Mouse (Mus musculus) limb, embryonic 11.5 days (tissue): ENCODE measurements around the gene Tnfrsf25. TPM values are rescaled to one million over a fixed set of nuclear protein-coding genes. Genes with fewer than 3 reads are reported as not detected.

Experiments
- ATAC-seq: fragments of 200-750 bp; cut with Nextera tagmentation; 2 replicates; pipeline ENCODE4 v1.8.0; 2017; ENCODE audit warnings: low read depth; ENCODE audit not compliant: insufficient number of reproducible peaks, low FRiP score, low TSS enrichment
- DNase-seq: peaks from one replicate; pipeline ENCODE4 v3.0.0-alpha.2; 2015; ENCODE audit warnings: low spot score
- H3K27ac ChIP-seq: fragments of 300-500 bp; sonication (generic); replicated peaks from 2 replicates; pipeline ENCODE4 v1.5.1; 2014; ENCODE audit warnings: low read depth, mild to moderate bottlenecking, low read length
- H3K27me3 ChIP-seq: fragments of 300-500 bp; sonication (generic); 2 replicates; pipeline ENCODE4 v1.6.1; 2014; ENCODE audit warnings: mild to moderate bottlenecking, low read length, mixed read lengths; ENCODE audit not compliant: control insufficient read depth, insufficient read depth
- H3K36me3 ChIP-seq: fragments of 300-500 bp; sonication (generic); 2 replicates; pipeline ENCODE4 v1.6.1; 2014; ENCODE audit warnings: mild to moderate bottlenecking, low read length, moderate library complexity, mixed read lengths; ENCODE audit not compliant: control insufficient read depth, insufficient read depth
- H3K4me1 ChIP-seq: fragments of 300-500 bp; sonication (generic); 2 replicates; pipeline ENCODE4 v1.6.1; 2014; ENCODE audit warnings: low read length, mixed read lengths; ENCODE audit not compliant: control insufficient read depth, insufficient read depth
- H3K4me2 ChIP-seq: fragments of 300-500 bp; sonication (generic); 2 replicates; pipeline ENCODE4 v1.6.1; 2014; ENCODE audit warnings: low read depth, mild to moderate bottlenecking, moderate library complexity; ENCODE audit not compliant: severe bottlenecking
- H3K4me3 ChIP-seq: fragments of 300-500 bp; sonication (generic); 2 replicates; pipeline ENCODE4 v1.5.1; 2014; ENCODE audit warnings: low read depth, low read length
- H3K9ac ChIP-seq: fragments of 300-500 bp; sonication (generic); 2 replicates; pipeline ENCODE4 v1.6.1; 2014; ENCODE audit warnings: mild to moderate bottlenecking, low read length
- H3K9me3 ChIP-seq: fragments of 300-500 bp; sonication (generic); 2 replicates; pipeline ENCODE4 v1.6.1; 2016; ENCODE audit warnings: low read length; ENCODE audit not compliant: control insufficient read depth
- WGBS: fragments of 180-500 bp; shearing (Covaris S2); extraction: QIAGEN DNeasy Blood & Tissue Kit; methylation state at CpG from one replicate; pipeline ENCODE4 v1.1.7; 2014; 5-methylcytosine and 5-hydroxymethylcytosine counted together
- polyA plus RNA-seq: library from polyadenylated mRNA; unstranded; fragments of >200 nt; fragmentation: Nextera tagmentation; extraction: Ambion mirVana; gene quantifications from 2 replicates; pipeline ENCODE4 v1.2.1, GENCODE M21; 2014

Gene Tnfrsf25
- polyA plus RNA-seq, 1 experiment from 2014 or later: 0.79 TPM

- Histone ChIP-seq H3K4me3 (peak overlapping the region; percentile 29), H3K4me1 (peaks cover 16% of the 10 kb centered on the region; the same call in 1 of the 2 replicates), H3K27me3 (no peaks in the 10 kb centered on the region), H3K4me2 (peak overlapping the region; percentile 63), H3K36me3 (peaks cover 13% of the 10 kb centered on the region), H3K27ac (no peak overlapping the region), H3K9ac (no peak overlapping the region), H3K9me3 (no peaks in the 10 kb centered on the region)
- peak; percentile 89 for ATAC-seq
- 4% methylated on average over 30 of the region's 30 CpGs for WGBS
- DNase-seq: peak; percentile 93
Observed at GRCm38 (mm10) chr4:152107971-152108509, 7.7 kb upstream of the Tnfrsf25 start.

GRCm38 (mm10) chr4:152108673-152109072, 7.1 kb upstream of the Tnfrsf25 start:
- no peak overlapping the region for H3K4me2 ChIP-seq
- H3K27me3 ChIP-seq: no peaks in the 10 kb centered on the region
- peaks cover 16% of the 10 kb centered on the region; the same call in 1 of the 2 replicates for H3K4me1 ChIP-seq
- 88% methylated on average over 5 of the region's 5 CpGs for WGBS
- DNase-seq (no peak), ATAC-seq (no peak)
- H3K4me3 ChIP-seq: no peak overlapping the region
- no peak overlapping the region for H3K27ac ChIP-seq
- no peak overlapping the region for H3K9ac ChIP-seq
- H3K36me3 ChIP-seq: peaks cover 10% of the 10 kb centered on the region
- no peaks in the 10 kb centered on the region for H3K9me3 ChIP-seq

- Histone ChIP-seq H3K4me1 (peaks cover 16% of the 10 kb centered on the region; the same call in 1 of the 2 replicates), H3K9ac (no peak overlapping the region), H3K27me3 (peaks cover 3% of the 10 kb centered on the region; the same call in 1 of the 2 replicates), H3K4me2 (no peak overlapping the region), H3K27ac (no peak overlapping the region), H3K36me3 (peaks cover 15% of the 10 kb centered on the region; the same call in 1 of the 2 replicates), H3K9me3 (no peaks in the 10 kb centered on the region), H3K4me3 (no peak overlapping the region)
- ATAC-seq (no peak), DNase-seq (no peak)
- WGBS: 90% methylated on average over 3 of the region's 3 CpGs
Observed at GRCm38 (mm10) chr4:152109509-152109908, 6.2 kb upstream of the Tnfrsf25 start.

- H3K27me3 ChIP-seq: peaks cover 6% of the 10 kb centered on the region; the same call in 1 of the 2 replicates
- H3K4me3 ChIP-seq: no peak overlapping the region
- peaks cover 15% of the 10 kb centered on the region; the same call in 1 of the 2 replicates for H3K36me3 ChIP-seq
- H3K4me2 ChIP-seq: no peak overlapping the region
- no peak overlapping the region for H3K9ac ChIP-seq
- DNase-seq: no peak
- peaks cover 18% of the 10 kb centered on the region for H3K4me1 ChIP-seq
- no peaks in the 10 kb centered on the region for H3K9me3 ChIP-seq
- ATAC-seq: no peak
- 84% methylated on average over 4 of the region's 4 CpGs for whole genome bisulfite sequencing
- H3K27ac ChIP-seq: no peak overlapping the region
Observed at GRCm38 (mm10) chr4:152110689-152111088, 5.0 kb upstream of the Tnfrsf25 start.

- 84% methylated on average over 9 of the region's 9 CpGs for WGBS
- Histone ChIP-seq H3K27ac (no peak overlapping the region), H3K36me3 (peaks cover 13% of the 10 kb centered on the region; the same call in 1 of the 2 replicates), H3K4me2 (no peak overlapping the region), H3K9ac (no peak overlapping the region), H3K9me3 (no peaks in the 10 kb centered on the region), H3K4me1 (peaks cover 24% of the 10 kb centered on the region), H3K4me3 (no peak overlapping the region), H3K27me3 (peaks cover 16% of the 10 kb centered on the region)
- ATAC-seq (no peak), DNase-seq (no peak)
Observed at GRCm38 (mm10) chr4:152112329-152112728, 3.4 kb upstream of the Tnfrsf25 start.

GRCm38 (mm10) chr4:152114080-152114479, 1.7 kb upstream of the Tnfrsf25 start:
- Histone ChIP-seq H3K27ac (no peak overlapping the region), H3K4me3 (no peak overlapping the region), H3K9me3 (no peaks in the 10 kb centered on the region), H3K4me1 (peaks cover 12% of the 10 kb centered on the region), H3K4me2 (no peak overlapping the region), H3K36me3 (peaks cover 13% of the 10 kb centered on the region; the same call in 1 of the 2 replicates), H3K9ac (no peak overlapping the region), H3K27me3 (peaks cover 33% of the 10 kb centered on the region)
- 66% methylated on average over 16 of the region's 16 CpGs for WGBS
- DNase-seq (no peak), ATAC-seq (no peak)

- WGBS: 69% methylated on average over 9 of the region's 9 CpGs
- peaks cover 26% of the 10 kb centered on the region for H3K4me1 ChIP-seq
- no peak for ATAC-seq
- H3K9me3 ChIP-seq: no peaks in the 10 kb centered on the region
- no peak overlapping the region for H3K27ac ChIP-seq
- H3K9ac ChIP-seq: no peak overlapping the region
- H3K4me2 ChIP-seq: no peak overlapping the region
- no peak for DNase-seq
- H3K36me3 ChIP-seq: peaks cover 5% of the 10 kb centered on the region; the same call in 1 of the 2 replicates
- H3K4me3 ChIP-seq: no peak overlapping the region
- H3K27me3 ChIP-seq: peaks cover 68% of the 10 kb centered on the region
Observed at GRCm38 (mm10) chr4:152117538-152117937, 1.8 kb downstream of the Tnfrsf25 start.

GRCm38 (mm10) chr4:152119396-152120292, 3.9 kb downstream of the Tnfrsf25 start:
- Histone ChIP-seq H3K4me2 (peak overlapping the region; percentile 27), H3K4me3 (0 out of 2 replicates have a peak overlapping the region, but pooled peaks have one; percentile 8), H3K9me3 (no peaks in the 10 kb centered on the region), H3K4me1 (peaks cover 26% of the 10 kb centered on the region), H3K36me3 (no peaks in the 10 kb centered on the region), H3K27ac (no peak overlapping the region), H3K9ac (0 out of 2 replicates have a peak overlapping the region, but pooled peaks have one; percentile 4), H3K27me3 (peaks cover 85% of the 10 kb centered on the region)
- 2% methylated on average over 39 of the region's 39 CpGs for WGBS
- DNase-seq (peak; percentile 83), ATAC-seq (no peak)
